Mouse (Mus musculus): ENCODE results near the gene Olfr1224-ps1.
"Not testable (repeated sequence)": the region's sequence is repeated elsewhere in the genome, so short reads cannot be mapped to it uniquely, and the experiment has no call there.

Gene Olfr1224-ps1

DNA sequence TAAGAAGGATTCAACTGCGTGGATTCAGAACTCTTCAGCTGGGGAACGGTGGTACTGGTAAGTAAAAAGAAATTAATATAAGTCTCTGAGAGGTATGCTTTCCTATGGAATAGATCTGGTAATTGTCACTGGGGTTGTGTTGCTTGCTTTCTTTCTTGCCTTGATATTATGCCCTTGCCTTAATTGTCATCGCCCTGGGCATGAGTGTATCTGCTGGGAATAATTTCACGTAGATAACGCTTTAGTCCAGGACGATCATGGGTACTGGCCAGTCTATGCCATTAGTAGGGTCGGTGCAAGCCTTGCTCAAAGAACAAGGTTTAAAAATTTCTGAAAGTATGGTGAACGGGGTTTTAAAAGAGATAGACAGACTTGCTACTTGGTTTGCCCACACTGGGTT is at the start of gene Olfr1224-ps1:
TSS of gene Olfr1224-ps1 (minus strand) at position 101 of the 400 bp plus-strand sequence.
- not testable (repeated sequence) for DNase-seq (ENCODE audit: extremely low spot score, low read depth, low spot score)

DNA sequence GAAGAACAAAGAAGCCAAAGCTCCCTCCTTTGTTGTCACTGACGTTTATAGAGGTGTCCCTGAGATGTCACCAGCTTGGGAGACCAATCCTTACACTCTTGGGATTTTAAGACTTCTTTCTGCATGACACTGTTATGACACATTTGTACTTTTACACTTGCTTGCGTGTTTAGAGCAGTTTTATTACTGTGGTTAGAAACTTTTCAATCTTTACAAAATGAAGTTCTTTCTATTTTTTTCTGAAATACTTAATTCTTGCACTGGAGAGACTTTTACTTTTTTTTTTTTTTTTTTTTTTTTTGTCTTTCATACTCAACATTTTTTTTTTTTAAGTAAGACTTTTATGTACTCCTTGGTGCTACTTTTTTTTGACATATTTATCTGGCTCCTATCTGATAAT is 36.1 kb upstream of the Olfr1224-ps1 start, which contains the start of gene Olfr1226:
TSS of gene Olfr1226 (minus strand) at position 101 of the 400 bp plus-strand sequence.
- no peak for DNase-seq (ENCODE audit: extremely low spot score, low read depth, low spot score)

DNA sequence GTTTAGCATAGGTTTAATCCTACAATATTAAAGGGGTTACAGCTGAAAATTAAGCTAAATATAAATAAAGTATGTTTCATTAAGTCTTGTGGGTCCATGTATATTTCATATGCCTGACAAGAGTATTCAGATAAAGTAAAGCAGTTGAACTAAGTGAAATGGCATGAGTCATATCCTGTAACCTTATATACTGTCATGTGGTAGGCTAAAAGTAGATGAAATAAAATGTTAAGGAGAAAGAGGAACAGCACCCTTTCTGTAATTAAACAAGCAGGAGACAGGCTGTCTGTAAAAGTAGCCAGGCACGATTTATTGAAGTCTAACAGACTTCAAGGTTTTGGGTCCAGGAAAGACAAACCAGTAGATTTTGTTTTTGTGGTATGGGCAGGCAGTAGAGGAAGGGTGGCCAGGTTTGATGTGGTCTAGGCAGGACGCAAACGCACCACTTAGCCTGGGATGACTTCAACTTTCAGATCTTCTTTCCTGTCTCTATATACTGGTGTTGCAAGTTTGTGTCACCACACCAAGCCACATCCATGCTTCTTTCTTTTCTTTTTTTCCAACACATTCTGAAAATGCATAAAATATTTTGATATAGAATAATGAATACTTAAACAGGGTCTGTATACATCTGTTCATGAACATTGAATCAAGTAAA is 32.6 kb upstream of the Olfr1224-ps1 start:
- DNase-seq (ENCODE audit: extremely low spot score, low read depth, low spot score), result no peak

DNA sequence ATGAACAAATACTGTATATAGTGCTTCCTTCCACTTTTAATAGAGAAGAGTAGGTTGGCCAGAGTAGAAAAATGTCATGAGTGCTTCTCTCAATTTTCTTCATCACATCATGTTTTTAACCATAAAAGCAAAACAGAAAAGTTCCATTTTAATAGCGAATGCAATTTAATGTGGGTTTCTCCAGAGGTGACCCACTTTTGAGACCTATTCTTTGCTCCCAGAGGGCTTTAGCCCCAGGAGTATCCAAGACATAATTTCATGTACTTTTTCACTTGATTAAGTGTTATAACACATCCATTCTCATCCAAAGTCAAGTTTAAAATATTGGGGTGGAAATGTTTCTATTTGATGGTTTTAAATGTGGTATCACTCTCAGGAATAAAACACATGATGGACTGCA is 10.7 kb upstream of the Olfr1224-ps1 start, which contains the start of gene Olfr1225:
TSS of gene Olfr1225 (minus strand) at position 101 of the 400 bp plus-strand sequence.
- DNase-seq (ENCODE audit: extremely low spot score, low read depth, low spot score), result no peak

DNA sequence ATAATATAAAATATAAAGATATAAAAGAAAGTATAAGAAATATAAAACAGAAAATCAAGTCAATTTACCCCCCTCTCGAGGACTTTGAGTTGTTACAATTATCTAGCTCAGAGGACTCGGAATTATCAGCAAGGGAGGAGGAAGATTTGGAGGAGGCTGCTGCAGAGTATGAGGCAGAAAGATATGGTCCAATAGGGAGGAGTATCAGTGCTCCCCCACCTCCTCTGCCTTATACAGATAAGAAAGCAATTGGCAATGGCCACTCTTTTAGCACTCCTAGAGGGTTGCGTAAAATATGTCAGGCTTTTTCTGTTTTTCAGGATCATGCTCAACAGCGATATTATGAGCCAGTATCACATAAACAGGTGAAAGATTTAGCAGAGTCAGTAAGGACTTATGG is 820 bp upstream of the Olfr1224-ps1 start:
- DNase-seq (ENCODE audit: extremely low spot score, low read depth, low spot score), result not testable (repeated sequence)

DNA sequence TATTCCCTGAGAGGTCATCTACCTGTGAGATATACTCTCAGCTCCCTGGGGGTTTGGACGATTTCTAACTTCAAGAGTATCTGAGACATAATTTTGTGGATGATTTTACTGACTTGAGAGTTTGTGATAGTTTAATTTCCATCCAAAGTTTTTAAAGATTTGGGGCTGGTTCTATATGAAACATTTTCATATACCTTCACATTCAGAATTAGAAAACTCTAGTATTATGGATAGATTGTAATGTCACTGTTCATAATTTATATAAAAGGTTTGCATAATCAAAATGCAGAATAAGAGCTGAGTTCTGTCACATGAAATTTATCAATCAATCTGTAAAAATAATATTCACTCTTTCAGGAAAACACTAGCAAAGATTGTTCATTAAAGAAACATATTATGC is 12.4 kb downstream of the Olfr1224-ps1 start, which contains the start of gene Olfr1223:
TSS of gene Olfr1223 (minus strand) at position 101 of the 400 bp plus-strand sequence.
- no peak for DNase-seq (ENCODE audit: extremely low spot score, low read depth, low spot score)

DNA sequence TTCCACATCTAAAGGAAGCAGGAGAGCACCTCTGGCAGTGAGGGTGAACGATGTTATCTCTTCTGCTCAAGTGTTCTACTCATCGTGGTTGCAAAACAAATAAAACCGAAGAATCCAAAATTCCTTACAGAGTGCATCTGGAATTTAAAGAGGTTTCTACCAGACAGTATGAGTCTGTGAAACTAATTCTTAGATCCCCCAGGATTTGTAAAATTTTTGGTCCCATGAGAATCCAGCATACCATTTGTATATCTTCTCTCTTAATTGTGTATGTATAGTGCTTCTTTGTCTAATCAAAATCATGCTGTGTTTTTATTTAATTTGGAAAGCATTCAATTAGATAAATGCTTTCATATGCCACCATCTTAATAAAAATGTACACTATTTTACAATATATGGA is 30.9 kb downstream of the Olfr1224-ps1 start, which contains the start of gene Olfr1222:
TSS of gene Olfr1222 (minus strand) at position 101 of the 400 bp plus-strand sequence.
- DNase-seq (ENCODE audit: extremely low spot score, low read depth, low spot score), result no peak

DNA sequence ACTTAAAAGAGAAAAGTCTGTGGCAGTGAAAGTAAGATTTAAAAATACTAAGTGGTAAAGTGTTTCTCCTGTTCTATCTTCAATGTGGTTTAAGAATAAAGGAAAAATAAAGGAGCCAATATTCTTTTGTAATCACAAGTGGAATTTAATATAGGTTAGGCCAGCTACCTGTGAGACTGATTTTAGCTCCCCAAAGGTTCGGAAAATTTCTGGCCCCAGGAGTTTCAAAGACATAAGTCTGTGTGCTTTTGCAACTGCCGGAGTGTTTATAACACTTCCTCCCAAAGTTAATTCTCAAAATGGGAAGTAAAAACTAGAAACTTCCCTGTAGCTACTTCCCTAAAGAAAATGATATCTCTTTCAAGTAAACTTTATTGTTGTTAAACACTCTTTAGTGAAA is 46.7 kb downstream of the Olfr1224-ps1 start, which contains the start of gene Olfr1221:
TSS of gene Olfr1221 (minus strand) at position 101 of the 400 bp plus-strand sequence.
- DNase-seq (ENCODE audit: extremely low spot score, low read depth, low spot score), result no peak

DNA sequence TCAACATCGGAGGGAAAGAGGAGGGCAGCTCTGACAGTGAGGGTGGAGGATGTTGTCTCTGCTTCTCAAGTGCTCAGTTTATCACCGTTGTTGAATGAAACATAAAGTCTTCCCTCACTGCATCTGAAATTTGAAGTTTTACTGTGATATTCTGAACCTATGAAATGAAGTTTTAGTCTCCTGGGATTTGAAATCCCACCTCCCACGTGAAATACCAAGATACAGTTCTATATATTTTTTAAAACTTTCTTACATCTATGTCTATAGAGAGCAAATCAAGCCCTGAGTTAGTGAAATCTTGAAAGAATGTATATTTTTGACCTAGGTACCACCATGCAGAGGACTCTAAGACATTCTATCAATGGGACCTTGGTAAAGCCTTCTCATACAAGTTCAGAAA is 57.2 kb downstream of the Olfr1224-ps1 start, which contains the start of gene Olfr1220:
TSS of gene Olfr1220 (minus strand) at position 101 of the 400 bp plus-strand sequence.
- no peak for DNase-seq (ENCODE audit: extremely low spot score, low read depth, low spot score)

DNA sequence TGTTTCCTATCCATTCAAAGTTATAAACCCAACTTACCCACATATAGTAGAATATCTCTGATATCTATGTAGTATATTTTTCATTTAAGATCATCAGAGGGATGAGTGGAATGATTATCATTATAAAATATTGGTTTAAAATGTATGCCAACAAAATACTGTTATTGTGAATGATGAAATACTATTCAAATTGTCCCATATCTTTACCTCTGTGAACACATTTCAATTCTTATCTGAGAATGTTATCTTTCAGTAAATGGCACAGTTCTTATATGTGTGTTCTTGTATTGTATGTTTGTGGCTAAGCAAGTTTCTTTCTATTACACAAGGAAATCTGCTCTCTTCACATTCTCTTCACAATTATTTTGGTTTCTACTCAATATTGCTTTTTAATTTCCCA is 58.2 kb downstream of the Olfr1224-ps1 start:
- no peak for DNase-seq (ENCODE audit: extremely low spot score, low read depth, low spot score)

All from hindlimb bud, embryonic 11.5 days (tissue).